Mouse (Mus musculus): Measurements from ENCODE around the gene Gm10382. TPM values are rescaled to one million over a fixed set of nuclear protein-coding genes. Genes with fewer than 3 reads are reported as not detected.

Gm10382 gene
- 0.32 and 0.37 TPM in 2 replicates for polyA plus RNA-seq (2015; fragmentation: Nextera tagmentation; extraction: Ambion mirVana)

DNA sequence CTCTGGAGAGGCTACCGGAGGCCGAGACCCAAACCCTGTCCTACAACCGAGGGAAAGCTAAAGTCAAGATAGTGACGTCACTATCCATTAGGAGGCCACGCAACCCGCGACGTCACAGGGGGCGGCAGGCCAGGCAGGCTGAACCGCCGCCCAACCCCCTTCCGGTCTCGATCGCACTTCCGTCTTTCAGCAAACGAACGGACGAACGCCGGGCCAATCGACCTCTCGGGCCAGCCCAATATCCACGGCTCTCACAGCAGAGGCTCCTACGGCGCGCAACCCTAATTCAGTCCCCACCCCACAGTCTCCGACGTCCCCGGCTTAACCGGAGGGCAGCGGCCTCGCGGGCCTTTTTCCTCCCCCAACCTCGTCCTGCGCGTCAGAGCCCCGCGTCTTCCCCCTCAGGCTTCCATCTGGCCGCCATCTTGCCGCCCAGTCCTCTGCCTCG is at the start of gene Gm10382:
Gene Gm10382 (plus strand): TSS at position 192 of the 448 bp plus-strand sequence.
- ATAC-seq (ENCODE audit: insufficient read depth, low FRiP score), result peak; percentile 1; the same call in 1 of the 2 replicates
- Histone ChIP-seq H3K4me3 (replicated peaks; ENCODE audit: low read length) (peak within 1 kb of the TSS; percentile 99), H3K9me3 (replicated peaks; ENCODE audit: control insufficient read depth, low read length) (no peaks in the 10 kb centered on the region), H3K27me3 (ENCODE audit: control insufficient read depth, insufficient read depth, low read length) (no peaks in the 10 kb centered on the region), H3K36me3 (ENCODE audit: control insufficient read depth, insufficient read depth, low read length) (0 out of 2 replicates have a peak, but pooled peaks cover 11% of the 10 kb centered on the region), H3K9ac (ENCODE audit: low read length) (peak within 1 kb of the TSS; percentile 100), H3K4me1 (ENCODE audit: control insufficient read depth, insufficient read depth, low read length) (peaks cover 26% of the 10 kb centered on the region), H3K27ac (ENCODE audit: low read length) (peak within 1 kb of the TSS; percentile 98), H3K4me2 (ENCODE audit: low read depth, low read length) (peak within 1 kb of the TSS; percentile 91)
- WGBS, result under 1% methylated on average over 41 of the region's 41 CpGs

DNA sequence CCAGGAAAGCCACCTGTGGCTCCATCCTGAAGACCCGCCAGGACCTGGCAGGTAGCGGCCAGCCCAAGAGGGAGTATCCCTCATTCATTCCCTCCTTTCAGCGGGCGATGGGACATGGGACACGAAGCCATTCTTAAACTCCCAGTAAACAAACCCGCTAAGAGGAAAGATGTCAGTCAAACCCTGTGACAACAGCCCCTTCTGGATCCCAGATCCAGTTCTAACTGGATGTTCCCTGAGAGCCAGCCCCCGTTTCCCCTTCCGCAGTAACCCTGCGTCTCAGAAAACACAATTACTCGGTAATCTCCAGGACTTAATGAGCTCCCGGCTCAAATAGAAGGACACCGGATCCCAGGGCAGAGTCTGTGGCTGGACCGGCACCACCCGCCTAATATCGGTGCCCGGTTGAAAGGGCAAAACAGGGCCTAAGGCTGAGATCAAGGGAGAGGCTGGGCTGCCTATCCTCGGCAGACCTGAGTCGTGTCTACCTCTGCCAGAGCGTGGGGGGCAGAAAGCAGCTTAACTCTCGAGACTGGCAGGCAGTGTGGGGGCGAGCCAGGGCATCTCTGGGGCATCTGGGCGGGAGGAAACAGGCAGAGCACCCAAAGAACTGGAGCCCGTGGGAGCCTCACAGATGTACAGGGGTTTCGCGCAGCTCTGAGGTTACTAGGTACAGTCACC is 49.1 kb upstream of the Gm10382 start:
- Histone ChIP-seq H3K9me3 (replicated peaks; ENCODE audit: control insufficient read depth, low read length) (no peaks in the 10 kb centered on the region), H3K4me2 (ENCODE audit: low read depth, low read length) (peak overlapping the region; percentile 96), H3K9ac (ENCODE audit: low read length) (peak overlapping the region; percentile 85), H3K36me3 (ENCODE audit: control insufficient read depth, insufficient read depth, low read length) (no peaks in the 10 kb centered on the region), H3K27ac (ENCODE audit: low read length) (peak overlapping the region; percentile 14), H3K4me1 (ENCODE audit: control insufficient read depth, insufficient read depth, low read length) (peaks cover 32% of the 10 kb centered on the region), H3K27me3 (ENCODE audit: control insufficient read depth, insufficient read depth, low read length) (no peaks in the 10 kb centered on the region), H3K4me3 (replicated peaks; ENCODE audit: low read length) (peak overlapping the region; percentile 87)
- peak; percentile 14; the same call in 1 of the 2 replicates for ATAC-seq (ENCODE audit: insufficient read depth, low FRiP score)
- 7% methylated on average over 25 of the region's 25 CpGs for WGBS

DNA sequence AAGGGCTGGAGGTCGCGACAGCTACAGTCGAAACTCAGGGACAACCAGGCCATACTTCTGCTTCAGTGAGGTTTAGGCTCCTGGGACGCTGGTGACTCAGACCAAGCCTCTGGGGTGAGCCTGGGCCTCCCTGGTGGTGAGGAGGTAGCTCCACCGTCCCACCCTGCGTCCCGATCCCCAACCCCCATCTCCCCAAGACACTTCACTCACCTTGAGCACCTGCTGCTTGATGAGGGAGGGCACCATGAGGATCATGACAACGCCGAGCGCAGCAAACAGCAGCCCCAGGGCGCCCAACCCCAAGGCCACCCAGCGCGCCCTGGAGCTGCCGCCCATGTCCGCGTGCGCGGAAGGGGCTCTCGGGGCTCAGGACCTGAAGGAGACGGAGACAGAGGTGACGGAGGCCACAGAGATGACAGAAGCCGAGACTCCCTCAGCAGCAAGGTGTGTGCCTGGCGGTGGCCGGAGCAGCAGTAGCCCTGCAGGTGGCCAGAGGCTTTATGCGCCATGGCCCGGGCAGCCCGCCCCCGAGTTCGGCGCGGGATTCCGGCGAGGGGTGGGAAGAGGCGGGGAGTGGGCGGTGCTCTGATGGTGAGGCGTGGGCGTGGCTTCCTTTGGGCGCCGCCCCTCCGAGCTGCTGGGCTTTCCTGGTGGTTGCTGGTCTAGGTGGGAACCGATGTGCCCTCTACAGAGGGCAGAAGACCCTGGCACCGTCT is 48.4 kb upstream of the Gm10382 start, which contains the start of gene Scarb1:
Gene Scarb1 (minus strand): TSS at position 548 of the 716 bp plus-strand sequence.
- Histone ChIP-seq H3K9ac (ENCODE audit: low read length) (peak within 1 kb of the TSS; percentile 85), H3K4me1 (ENCODE audit: control insufficient read depth, insufficient read depth, low read length) (peaks cover 32% of the 10 kb centered on the region), H3K27me3 (ENCODE audit: control insufficient read depth, insufficient read depth, low read length) (no peaks in the 10 kb centered on the region), H3K36me3 (ENCODE audit: control insufficient read depth, insufficient read depth, low read length) (no peaks in the 10 kb centered on the region), H3K4me3 (replicated peaks; ENCODE audit: low read length) (peak within 1 kb of the TSS; percentile 87), H3K4me2 (ENCODE audit: low read depth, low read length) (peak within 1 kb of the TSS; percentile 96), H3K27ac (ENCODE audit: low read length) (peak within 1 kb of the TSS; percentile 14), H3K9me3 (replicated peaks; ENCODE audit: control insufficient read depth, low read length) (no peaks in the 10 kb centered on the region)
- peak; percentile 92 for ATAC-seq (ENCODE audit: insufficient read depth, low FRiP score)
- under 1% methylated on average over 41 of the region's 42 CpGs for WGBS

GRCm38 (mm10) chr5:125341459-125342090 is 47.5 kb upstream of the Gm10382 start:
- Histone ChIP-seq H3K4me1 (ENCODE audit: control insufficient read depth, insufficient read depth, low read length) (peaks cover 32% of the 10 kb centered on the region), H3K9ac (ENCODE audit: low read length) (peak overlapping the region; percentile 85), H3K36me3 (ENCODE audit: control insufficient read depth, insufficient read depth, low read length) (no peaks in the 10 kb centered on the region), H3K27ac (ENCODE audit: low read length) (no peak overlapping the region), H3K27me3 (ENCODE audit: control insufficient read depth, insufficient read depth, low read length) (no peaks in the 10 kb centered on the region), H3K4me2 (ENCODE audit: low read depth, low read length) (peak overlapping the region; percentile 96), H3K9me3 (replicated peaks; ENCODE audit: control insufficient read depth, low read length) (no peaks in the 10 kb centered on the region), H3K4me3 (replicated peaks; ENCODE audit: low read length) (peak overlapping the region; percentile 87)
- 53% methylated on average over 14 of the region's 14 CpGs for WGBS
- ATAC-seq (ENCODE audit: insufficient read depth, low FRiP score), result no peak

GRCm38 (mm10) chr5:125344296-125344695 is 44.8 kb upstream of the Gm10382 start:
- Histone ChIP-seq H3K9me3 (replicated peaks; ENCODE audit: control insufficient read depth, low read length) (no peaks in the 10 kb centered on the region), H3K36me3 (ENCODE audit: control insufficient read depth, insufficient read depth, low read length) (no peaks in the 10 kb centered on the region), H3K27me3 (ENCODE audit: control insufficient read depth, insufficient read depth, low read length) (no peaks in the 10 kb centered on the region), H3K27ac (ENCODE audit: low read length) (no peak overlapping the region), H3K9ac (ENCODE audit: low read length) (no peak overlapping the region), H3K4me2 (ENCODE audit: low read depth, low read length) (no peak overlapping the region), H3K4me3 (replicated peaks; ENCODE audit: low read length) (no peak overlapping the region), H3K4me1 (ENCODE audit: control insufficient read depth, insufficient read depth, low read length) (peaks cover 21% of the 10 kb centered on the region)
- 91% methylated on average over 6 of the region's 6 CpGs for WGBS
- no peak for ATAC-seq (ENCODE audit: insufficient read depth, low FRiP score)

DNA sequence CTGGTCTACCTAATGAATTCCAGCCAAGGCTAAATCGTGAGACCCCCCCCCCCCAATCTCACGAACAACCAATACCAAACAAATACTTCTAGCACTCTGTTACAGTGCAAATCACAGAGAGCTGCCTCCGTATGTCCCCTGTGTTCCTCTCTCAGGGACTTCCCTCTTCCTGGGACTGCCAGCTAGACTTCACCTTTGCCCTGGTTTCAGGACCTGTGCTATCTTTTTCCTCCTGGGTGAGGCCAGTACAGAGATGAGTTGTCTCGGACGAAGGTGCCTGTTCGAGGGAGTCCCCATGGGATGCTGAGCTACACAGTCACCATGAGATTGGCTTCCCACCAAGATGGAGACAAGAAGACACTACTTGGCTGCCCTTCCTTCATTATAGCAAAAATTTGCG is 41.1 kb upstream of the Gm10382 start:
- no peak for ATAC-seq (ENCODE audit: insufficient read depth, low FRiP score)
- Histone ChIP-seq H3K9me3 (replicated peaks; ENCODE audit: control insufficient read depth, low read length) (0 out of 2 replicates have a peak, but pooled peaks cover 3% of the 10 kb centered on the region), H3K9ac (ENCODE audit: low read length) (no peak overlapping the region), H3K4me3 (replicated peaks; ENCODE audit: low read length) (no peak overlapping the region), H3K4me1 (ENCODE audit: control insufficient read depth, insufficient read depth, low read length) (0 out of 2 replicates have a peak, but pooled peaks cover 2% of the 10 kb centered on the region), H3K27me3 (ENCODE audit: control insufficient read depth, insufficient read depth, low read length) (no peaks in the 10 kb centered on the region), H3K4me2 (ENCODE audit: low read depth, low read length) (no peak overlapping the region), H3K27ac (ENCODE audit: low read length) (no peak overlapping the region), H3K36me3 (ENCODE audit: control insufficient read depth, insufficient read depth, low read length) (no peaks in the 10 kb centered on the region)
- 76% methylated on average over 7 of the region's 7 CpGs for WGBS

- ATAC-seq (ENCODE audit: insufficient read depth, low FRiP score), result no peak
- H3K4me2 ChIP-seq (ENCODE audit: low read depth, low read length), result no peak overlapping the region
- WGBS, result 30% methylated on average over 8 of the region's 8 CpGs
These were observed 40.6 kb upstream of the Gm10382 start for GRCm38 (mm10) chr5:125348487-125348886.

DNA sequence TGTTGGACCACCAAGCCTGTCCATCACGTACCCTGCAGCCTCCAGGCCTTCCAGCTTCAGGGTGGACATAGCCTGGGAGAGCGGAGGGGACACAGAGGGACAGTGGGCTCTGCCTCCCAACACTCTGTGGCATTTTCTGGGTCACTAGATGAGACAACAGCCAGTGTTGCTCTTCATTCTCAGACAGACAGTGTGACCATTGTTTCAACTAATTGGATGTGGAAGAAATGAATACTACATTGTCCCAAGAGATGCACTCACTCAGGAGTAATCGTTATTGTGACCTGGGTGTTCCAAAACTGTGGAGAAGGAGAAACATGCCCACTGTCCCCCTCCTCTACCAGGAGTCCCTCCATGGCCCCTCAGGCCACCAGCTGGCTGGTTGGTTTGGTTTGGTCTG is 39.7 kb upstream of the Gm10382 start:
- H3K4me2 ChIP-seq (ENCODE audit: low read depth, low read length), result no peak overlapping the region
- 0 out of 2 replicates have a peak, but pooled peaks cover 3% of the 10 kb centered on the region for H3K9me3 ChIP-seq (replicated peaks; ENCODE audit: control insufficient read depth, low read length)
- ATAC-seq (ENCODE audit: insufficient read depth, low FRiP score), result no peak
- 85% methylated on average over 3 of the region's 3 CpGs for WGBS
- 0 out of 2 replicates have a peak, but pooled peaks cover 2% of the 10 kb centered on the region for H3K4me1 ChIP-seq (ENCODE audit: control insufficient read depth, insufficient read depth, low read length)
- H3K9ac ChIP-seq (ENCODE audit: low read length), result no peak overlapping the region
- no peaks in the 10 kb centered on the region for H3K27me3 ChIP-seq (ENCODE audit: control insufficient read depth, insufficient read depth, low read length)
- no peak overlapping the region for H3K27ac ChIP-seq (ENCODE audit: low read length)
- no peak overlapping the region for H3K4me3 ChIP-seq (replicated peaks; ENCODE audit: low read length)
- H3K36me3 ChIP-seq (ENCODE audit: control insufficient read depth, insufficient read depth, low read length), result no peaks in the 10 kb centered on the region

More at GRCm38 (mm10) chr5:125348487-125348886, 40.6 kb upstream of the Gm10382 start:
- Histone ChIP-seq H3K36me3 (ENCODE audit: control insufficient read depth, insufficient read depth, low read length) (no peaks in the 10 kb centered on the region), H3K9me3 (replicated peaks; ENCODE audit: control insufficient read depth, low read length) (0 out of 2 replicates have a peak, but pooled peaks cover 3% of the 10 kb centered on the region), H3K27ac (ENCODE audit: low read length) (no peak overlapping the region), H3K4me3 (replicated peaks; ENCODE audit: low read length) (no peak overlapping the region), H3K27me3 (ENCODE audit: control insufficient read depth, insufficient read depth, low read length) (no peaks in the 10 kb centered on the region), H3K4me1 (ENCODE audit: control insufficient read depth, insufficient read depth, low read length) (0 out of 2 replicates have a peak, but pooled peaks cover 2% of the 10 kb centered on the region), H3K9ac (ENCODE audit: low read length) (no peak overlapping the region)
